In genomic region chr11:61319233-61319922, GRCm38 (mm10) we compare ENCODE assay signal across 19 mouse cellular contexts. TPM values are rescaled to one million over a fixed set of nuclear protein-coding genes. Genes with fewer than 3 reads are reported as not detected.
A peak's percentile ranks its signal among the peaks of the same experiment; 100 is the strongest.
DNase-seq lines count a peak whose midpoint lies in the region; ATAC-seq and TF ChIP-seq lines count a peak whose summit lies in the region.
"Had no signal": no experiment of that assay in that cellular context is flagged by ENCODE, and none has a peak within 500 bp of the region (broad histone marks: within the 10 kb centered on the region; RNA-seq: fewer than 3 reads in every experiment).

No protein-coding gene starts in this region.

- H3K27me3 ChIP-seq in limb, embryonic 14.5 days (ENCODE audit: control insufficient read depth, insufficient read depth, low read length) = no peaks in the 10 kb centered on the region
- no peaks in the 10 kb centered on the region for H3K27me3 ChIP-seq in limb, embryonic 10.5 days (ENCODE audit: low read depth, poor library complexity, severe bottlenecking)
- no peaks in the 10 kb centered on the region for H3K27me3 ChIP-seq in heart, postnatal 0 days (ENCODE audit: control insufficient read depth, insufficient read depth, low read length)
- H3K27me3 ChIP-seq in hindbrain, embryonic 14.5 days (ENCODE audit: control insufficient read depth, insufficient read depth, low read length) = no peaks in the 10 kb centered on the region
- H3K27me3 ChIP-seq: limb, embryonic 15.5 days; neural tube, embryonic 15.5 days had no signal

- TF ChIP-seq POLR2A in limb, embryonic 14.5 days (IDR thresholded peaks at IDR 0.05; ENCODE audit: borderline replicate concordance, extremely low read depth, insufficient read depth, insufficient read length) = no peak

- no peak for TF ChIP-seq CTCF in heart, postnatal 0 days (IDR thresholded peaks at IDR 0.05; ENCODE audit: low read depth)

- H3K4me3 ChIP-seq in limb, embryonic 14.5 days (replicated peaks; ENCODE audit: low read length) = no peak overlapping the region
- H3K4me3 ChIP-seq in limb, embryonic 10.5 days = no peak overlapping the region
- no peak overlapping the region for H3K4me3 ChIP-seq in heart, postnatal 0 days (ENCODE audit: low read depth, low read length)
- H3K4me3 ChIP-seq in hindbrain, embryonic 14.5 days (replicated peaks; ENCODE audit: low read length) = no peak overlapping the region
- H3K4me3 ChIP-seq: embryonic facial prominence, embryonic 15.5 days; limb, embryonic 15.5 days; megakaryocyte, embryonic 14.5 days; neural tube, embryonic 15.5 days had no signal

- H3K36me3 ChIP-seq in limb, embryonic 14.5 days (ENCODE audit: control insufficient read depth, insufficient read depth, low read length) = no peaks in the 10 kb centered on the region
- H3K36me3 ChIP-seq in limb, embryonic 10.5 days = no peaks in the 10 kb centered on the region
- no peaks in the 10 kb centered on the region for H3K36me3 ChIP-seq in heart, postnatal 0 days (replicated peaks; ENCODE audit: control insufficient read depth, insufficient read depth, low read length)
- H3K36me3 ChIP-seq in hindbrain, embryonic 14.5 days (replicated peaks; ENCODE audit: control insufficient read depth, insufficient read depth) = no peaks in the 10 kb centered on the region
- H3K36me3 ChIP-seq: embryonic facial prominence, embryonic 15.5 days; limb, embryonic 15.5 days; neural tube, embryonic 15.5 days had no signal

- no peak overlapping the region for H3K4me2 ChIP-seq in limb, embryonic 14.5 days (replicated peaks; ENCODE audit: low read depth, low read length, severe bottlenecking)
- H3K4me2 ChIP-seq in heart, postnatal 0 days (ENCODE audit: low read depth, low read length) = peak overlapping the region; percentile 13
- H3K4me2 ChIP-seq in hindbrain, embryonic 14.5 days (replicated peaks) = no peak overlapping the region
- H3K4me2 ChIP-seq: embryonic facial prominence, embryonic 15.5 days; limb, embryonic 15.5 days; neural tube, embryonic 15.5 days had no signal

- H3K9me3 ChIP-seq in limb, embryonic 14.5 days (ENCODE audit: control insufficient read depth, low read length) = no peaks in the 10 kb centered on the region
- no peaks in the 10 kb centered on the region for H3K9me3 ChIP-seq in limb, embryonic 10.5 days (replicated peaks)
- no peaks in the 10 kb centered on the region for H3K9me3 ChIP-seq in heart, postnatal 0 days (replicated peaks; ENCODE audit: control insufficient read depth, low read length)
- H3K9me3 ChIP-seq in hindbrain, embryonic 14.5 days (ENCODE audit: control insufficient read depth, low read length) = no peaks in the 10 kb centered on the region
- H3K9me3 ChIP-seq: embryonic facial prominence, embryonic 15.5 days; limb, embryonic 15.5 days; megakaryocyte, embryonic 14.5 days; neural tube, embryonic 15.5 days had no signal

- ATAC-seq in limb, embryonic 14.5 days (ENCODE audit: low FRiP score, low read depth) = peak; percentile 63; the same call in 1 of the 2 replicates
- peak; percentile 96 for ATAC-seq in heart, postnatal 0 days (ENCODE audit: insufficient read depth, low read depth)
- ATAC-seq in hindbrain, embryonic 14.5 days (ENCODE audit: low FRiP score) = no peak
- ATAC-seq: forebrain, postnatal 0 days had no signal

- DNase-seq in limb, embryonic 14.5 days (ENCODE audit: low spot score) = no peak
- DNase-seq in limb, embryonic 10.5 days (ENCODE audit: low spot score) = no peak
- peak; percentile 21 to 49 for DNase-seq in heart, adult 9 months (ENCODE audit: low spot score in 2 of 2)
- peak; percentile 71 for DNase-seq in heart, postnatal 0 days (ENCODE audit: low spot score)
- DNase-seq in kidney, postnatal 25 days = peak; percentile 31 to 59
- no peak for DNase-seq in hindbrain, embryonic 14.5 days (ENCODE audit: low spot score)
- no peak for DNase-seq in layer of hippocampus, adult 9-11 months
- no peak for DNase-seq in spleen, adult 18-20 months
- DNase-seq: cerebellum, postnatal 36 days; forebrain, postnatal 0 days; gastrocnemius, postnatal 10 days; thymus, adult 18-20 months had no signal

- H3K9ac ChIP-seq in limb, embryonic 14.5 days (ENCODE audit: low read depth, low read length, severe bottlenecking) = no peak overlapping the region
- H3K9ac ChIP-seq in heart, postnatal 0 days (replicated peaks; ENCODE audit: low read depth, low read length) = no peak overlapping the region
- no peak overlapping the region for H3K9ac ChIP-seq in hindbrain, embryonic 14.5 days
- H3K9ac ChIP-seq: embryonic facial prominence, embryonic 15.5 days; forebrain, postnatal 0 days; limb, embryonic 15.5 days; neural tube, embryonic 15.5 days had no signal

- no peaks in the 10 kb centered on the region for H3K4me1 ChIP-seq in limb, embryonic 14.5 days (ENCODE audit: control insufficient read depth, insufficient read depth, low read length)
- H3K4me1 ChIP-seq in limb, embryonic 10.5 days = no peaks in the 10 kb centered on the region; the same call in 1 of the 2 replicates
- 0 out of 2 replicates have a peak, but pooled peaks cover 11% of the 10 kb centered on the region for H3K4me1 ChIP-seq in heart, postnatal 0 days (ENCODE audit: control insufficient read depth, insufficient read depth)
- H3K4me1 ChIP-seq in hindbrain, embryonic 14.5 days (replicated peaks; ENCODE audit: control insufficient read depth, insufficient read depth, low read length) = no peaks in the 10 kb centered on the region
- H3K4me1 ChIP-seq: embryonic facial prominence, embryonic 15.5 days; limb, embryonic 15.5 days; megakaryocyte, embryonic 14.5 days; neural tube, embryonic 15.5 days had no signal

- H3K27ac ChIP-seq in limb, embryonic 14.5 days (replicated peaks; ENCODE audit: low read depth, low read length) = no peak overlapping the region
- no peak overlapping the region for H3K27ac ChIP-seq in limb, embryonic 10.5 days
- peak overlapping the region; percentile 63 for H3K27ac ChIP-seq in heart, postnatal 0 days (ENCODE audit: low read depth)
- H3K27ac ChIP-seq in hindbrain, embryonic 14.5 days = no peak overlapping the region
- H3K27ac ChIP-seq: embryonic facial prominence, embryonic 15.5 days; kidney, postnatal 0 days; limb, embryonic 15.5 days; neural tube, embryonic 15.5 days had no signal

- 58% methylated on average over 12 of the region's 12 CpGs for WGBS in limb, embryonic 14.5 days
- WGBS in limb, embryonic 10.5 days = 67% methylated on average over 12 of the region's 12 CpGs
- WGBS in heart, postnatal 0 days = 28% methylated on average over 12 of the region's 12 CpGs
- WGBS in hindbrain, embryonic 14.5 days = 64% methylated on average over 12 of the region's 12 CpGs

- TF ChIP-seq EP300 in heart, postnatal 0 days (IDR thresholded peaks at IDR 0.05; ENCODE audit: low read depth) = peak; percentile 52; the same call in 1 of the 2 replicates

RNA-seq across cellular contexts. Expression of gene Slc47a2, which starts 23.3 kb away (rescaled TPM):
- 0.17 and 0.19 TPM in 2 replicates for polyA plus RNA-seq in limb, embryonic 14.5 days (2012; rRNA removed)
- 0.10 TPM in 1 of 2 replicates, not detected in the other for polyA plus RNA-seq in limb, embryonic 14.5 days (2014; fragmentation: Nextera tagmentation; extraction: Ambion mirVana)
- not detected in 2 replicates for polyA plus RNA-seq in limb, embryonic 10.5 days (2016; fragmentation: Nextera tagmentation; extraction: Ambion mirVana)
- total RNA-seq in heart, postnatal 0 days (2014; rRNA removed; ENCODE audit: low replicate concordance) = not detected in 2 replicates
- polyA plus RNA-seq in heart, postnatal 0 days (2015; fragmentation: Nextera tagmentation; extraction: Ambion mirVana) = 0.04 and 0.14 TPM in 2 replicates
- 0.08 TPM in 1 of 2 replicates, not detected in the other for polyA plus RNA-seq in hindbrain, embryonic 14.5 days (2014; fragmentation: Nextera tagmentation; extraction: Ambion mirVana)
- total RNA-seq: forebrain, postnatal 0 days; gastrocnemius, postnatal 10 days; monocyte, adult 5-6 weeks had no signal
- polyA plus RNA-seq: forebrain, postnatal 0 days; hindbrain, embryonic 11.5 days; limb, embryonic 15.5 days; neural tube, embryonic 15.5 days had no signal

RNA-seq across cellular contexts. Expression of gene Aldh3a2, which starts 52.1 kb away (rescaled TPM):
- polyA plus RNA-seq in limb, embryonic 14.5 days (2012; rRNA removed) = 33.2 and 35.5 TPM in 2 replicates
- 33.5 and 34.4 TPM in 2 replicates for polyA plus RNA-seq in limb, embryonic 14.5 days (2014; fragmentation: Nextera tagmentation; extraction: Ambion mirVana)
- polyA plus RNA-seq in limb, embryonic 10.5 days (2016; fragmentation: Nextera tagmentation; extraction: Ambion mirVana) = 12.7 and 15.1 TPM in 2 replicates
- total RNA-seq in heart, postnatal 0 days (2014; rRNA removed; ENCODE audit: low replicate concordance) = 36.0 and 48.9 TPM in 2 replicates
- 28.6 and 29.1 TPM in 2 replicates for polyA plus RNA-seq in heart, postnatal 0 days (2015; fragmentation: Nextera tagmentation; extraction: Ambion mirVana)
- polyA plus RNA-seq in hindbrain, embryonic 14.5 days (2014; fragmentation: Nextera tagmentation; extraction: Ambion mirVana) = 28.0 and 37.3 TPM in 2 replicates

RNA-seq across cellular contexts. Expression of gene Slc47a1, which starts 58.8 kb away (rescaled TPM):
- 0.82 and 0.91 TPM in 2 replicates for polyA plus RNA-seq in limb, embryonic 14.5 days (2012; rRNA removed)
- polyA plus RNA-seq in limb, embryonic 14.5 days (2014; fragmentation: Nextera tagmentation; extraction: Ambion mirVana) = 0.65 and 0.86 TPM in 2 replicates
- 0.05 and 0.13 TPM in 2 replicates for polyA plus RNA-seq in limb, embryonic 10.5 days (2016; fragmentation: Nextera tagmentation; extraction: Ambion mirVana)
- 34.7 and 49.4 TPM in 2 replicates for total RNA-seq in heart, postnatal 0 days (2014; rRNA removed; ENCODE audit: low replicate concordance)
- polyA plus RNA-seq in heart, postnatal 0 days (2015; fragmentation: Nextera tagmentation; extraction: Ambion mirVana) = 31.2 and 31.5 TPM in 2 replicates
- polyA plus RNA-seq in hindbrain, embryonic 14.5 days (2014; fragmentation: Nextera tagmentation; extraction: Ambion mirVana) = 0.13 TPM in 1 of 2 replicates, not detected in the other
- total RNA-seq: monocyte, adult 5-6 weeks had no signal

Comparison
In these comparisons a context has a peak if more than half of its experiments do, and no peak if none do; other contexts are left out.
1. DNase-seq: peak in heart, adult 9 months (2 of 2), heart, postnatal 0 days (single experiment) and kidney, postnatal 25 days (2 of 2); none in limb, embryonic 14.5 days (single experiment), limb, embryonic 10.5 days (single experiment), hindbrain, embryonic 14.5 days (single experiment), layer of hippocampus, adult 9-11 months (single experiment) and spleen, adult 18-20 months (0 of 2).
2. RNA of gene Slc47a1, which starts 58.8 kb away (polyA plus RNA-seq): 31.2 to 31.5 TPM in heart, postnatal 0 days; 0.65 to 0.91 TPM in limb, embryonic 14.5 days, 0.05 to 0.13 TPM in limb, embryonic 10.5 days and 0.13 TPM in hindbrain, embryonic 14.5 days; every median in the first group is over 10 times any median in the second.